Mouse (Mus musculus) embryonic fibroblast, embryonic 13.5 days (primary cell): ENCODE measurements around the gene Slc7a15. TPM values are rescaled to one million over a fixed set of nuclear protein-coding genes. Genes with fewer than 3 reads are reported as not detected.

ENCODE experiments used
- H3K27ac ChIP-seq: 2 replicates; pipeline ENCODE4 v1.5.1; 2012; ENCODE audit warnings: low read length, control low read depth, inconsistent platforms; ENCODE audit not compliant: insufficient read depth
- H3K4me1 ChIP-seq: 2 replicates; pipeline ENCODE4 v1.6.1; 2011; ENCODE audit warnings: low read length; ENCODE audit not compliant: control insufficient read depth, insufficient read depth
- H3K4me3 ChIP-seq: 2 replicates; pipeline ENCODE4 v1.5.1; 2011; ENCODE audit warnings: mild to moderate bottlenecking, control low read depth, low read length; ENCODE audit not compliant: insufficient read depth
- CTCF ChIP-seq: IDR thresholded peaks from 2 replicates; pipeline ENCODE4 v1.5.1; 2011; ENCODE audit warnings: mild to moderate bottlenecking, control low read depth, low read length, moderate library complexity, borderline replicate concordance; ENCODE audit not compliant: insufficient read depth
- POLR2A ChIP-seq: IDR thresholded peaks from 2 replicates; pipeline ENCODE4 v1.6.1; 2011; ENCODE audit warnings: low read depth, mild to moderate bottlenecking, control low read depth, low read length, moderate library complexity
- polyA plus RNA-seq: library from polyadenylated mRNA; stranded (reverse); fragments of >200 nt; gene quantifications from 2 replicates; pipeline ENCODE4 v1.2.4, GENCODE M21; 2011; ENCODE audit warnings: low read depth; ENCODE audit not compliant: missing spikeins, insufficient read length

Slc7a15 gene
- polyA plus RNA-seq, 1 experiment = not detected

GRCm38 (mm10) chr12:8485247-8485646, 113.6 kb downstream of the Slc7a15 start:
- Histone ChIP-seq H3K4me1 (peaks cover 3% of the 10 kb centered on the region; the same call in 1 of the 2 replicates), H3K27ac (no peak overlapping the region), H3K4me3 (no peak overlapping the region)
- TF ChIP-seq POLR2A (no peak), CTCF (no peak)

- TF ChIP-seq POLR2A = no peak
- no peak for TF ChIP-seq CTCF
- H3K27ac ChIP-seq = no peak overlapping the region
Measured at GRCm38 (mm10) chr12:8482169-8482568, 116.7 kb downstream of the Slc7a15 start.

More at GRCm38 (mm10) chr12:8482169-8482568, 116.7 kb downstream of the Slc7a15 start:
- Histone ChIP-seq H3K4me1 (no peaks in the 10 kb centered on the region; the same call in 1 of the 2 replicates), H3K4me3 (no peak overlapping the region)

Other genes starting within 250 kb of the Slc7a15 start
- 89.8 and 121 TPM in 2 replicates for gene Rhob, start 99.1 kb downstream of the Slc7a15 start, polyA plus RNA-seq
- gene Pum2, start 75.1 kb upstream of the Slc7a15 start, polyA plus RNA-seq = 130 and 145 TPM in 2 replicates
- 136 and 140 TPM in 2 replicates for gene Sdc1, start 172.3 kb upstream of the Slc7a15 start, polyA plus RNA-seq